Mouse (Mus musculus): ENCODE data around the gene Ap2b1.

GRCm38 (mm10) chr11:83279691-83280090, 19.1 kb upstream of the Ap2b1 start:
- TF ChIP-seq CTCF (IDR thresholded peaks at IDR 0.05; ENCODE audit: borderline replicate concordance, control insufficient read depth, extremely low read depth, insufficient read depth, low read length, poor library complexity), result no peak
- no peak for TF ChIP-seq POLR2A (IDR thresholded peaks at IDR 0.05; ENCODE audit: control insufficient read depth, extremely low read depth, insufficient read depth, low read length, poor library complexity)

All from thymus, adult 2 months (tissue).